Mouse (Mus musculus): ENCODE measurements around the gene Wfdc8.
"Not testable (repeated sequence)": the region's sequence is repeated elsewhere in the genome, so short reads cannot be mapped to it uniquely, and the experiment has no call there.

The Wfdc8 gene

GRCm38 (mm10) chr2:164613471-164613870 is at the start of gene Wfdc8, which contains the start of gene Wfdc6b:
Gene Wfdc8, minus strand, starts transcription at chr2:164613626.
Gene Wfdc6b, plus strand, starts transcription at chr2:164613522.
- DNase-seq (ENCODE audit: low spot score) = not testable (repeated sequence)

DNA sequence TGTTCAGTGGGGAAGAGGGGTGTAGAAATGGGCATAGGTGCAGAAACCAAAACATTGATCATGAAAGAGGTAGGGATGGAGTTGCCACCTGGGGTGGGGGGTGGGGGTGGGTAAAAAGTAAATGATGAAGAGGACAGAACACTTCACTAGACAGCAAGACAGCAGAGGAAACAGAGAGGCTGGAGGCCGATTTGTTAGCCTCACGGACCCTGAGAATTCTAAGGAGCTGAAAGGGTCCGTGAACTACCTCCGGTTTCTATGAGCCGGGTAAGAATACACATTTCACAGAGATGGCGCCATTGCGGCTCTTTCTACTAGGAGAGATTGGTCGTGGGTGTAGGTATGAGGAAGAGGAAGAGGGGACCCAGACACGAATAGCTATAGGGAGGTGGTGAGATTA is 43.1 kb upstream of the Wfdc8 start, which contains the start of gene Wfdc9:
Gene Wfdc9, minus strand, starts transcription at position 101 of the 400 bp plus-strand sequence.
- no peak for DNase-seq (ENCODE audit: low spot score)

GRCm38 (mm10) chr2:164655858-164656257 is 42.4 kb upstream of the Wfdc8 start, which contains the start of gene Wfdc10:
Gene Wfdc10, plus strand, starts transcription at chr2:164656046.
- DNase-seq (ENCODE audit: low spot score) = peak; percentile 21

DNA sequence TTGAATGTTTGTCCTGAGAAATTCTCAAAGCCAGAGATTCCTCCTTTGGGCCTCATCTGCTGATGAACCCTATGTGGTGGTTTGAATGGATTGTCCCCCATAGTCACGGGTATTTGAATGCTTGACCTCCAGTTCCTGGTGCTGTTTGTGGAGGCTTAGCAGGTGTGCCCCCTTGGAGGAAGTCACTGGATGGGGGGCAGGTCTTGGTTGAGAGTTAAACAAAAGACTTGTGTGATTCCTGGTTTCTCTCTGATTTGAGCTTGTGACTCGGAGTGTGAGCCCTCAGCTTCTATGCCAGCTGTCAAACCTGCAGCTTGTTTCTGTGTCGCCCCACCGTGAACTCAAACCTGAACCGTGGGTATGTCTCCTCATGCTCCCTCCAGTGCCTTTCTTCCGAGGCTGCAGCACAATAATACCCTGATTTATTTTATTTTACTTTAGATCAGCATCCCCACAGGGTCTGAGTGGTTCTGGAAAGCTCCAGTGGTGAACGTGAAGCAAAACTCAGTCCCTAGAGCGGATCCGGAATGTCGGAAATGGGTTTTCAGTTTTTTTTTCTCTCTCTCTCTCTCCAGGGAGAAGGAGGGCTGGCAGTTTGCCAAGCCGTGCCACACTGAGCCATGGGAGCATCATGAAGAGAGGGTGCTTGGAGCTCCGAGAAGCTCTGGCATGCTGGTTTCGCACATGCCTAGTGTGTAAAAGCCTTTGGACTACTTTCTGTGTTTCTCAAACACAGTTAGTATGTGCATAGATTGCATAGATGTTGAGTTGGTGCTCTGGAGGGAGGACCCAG is 28.7 kb upstream of the Wfdc8 start:
- DNase-seq (ENCODE audit: low spot score) = peak; percentile 14

DNA sequence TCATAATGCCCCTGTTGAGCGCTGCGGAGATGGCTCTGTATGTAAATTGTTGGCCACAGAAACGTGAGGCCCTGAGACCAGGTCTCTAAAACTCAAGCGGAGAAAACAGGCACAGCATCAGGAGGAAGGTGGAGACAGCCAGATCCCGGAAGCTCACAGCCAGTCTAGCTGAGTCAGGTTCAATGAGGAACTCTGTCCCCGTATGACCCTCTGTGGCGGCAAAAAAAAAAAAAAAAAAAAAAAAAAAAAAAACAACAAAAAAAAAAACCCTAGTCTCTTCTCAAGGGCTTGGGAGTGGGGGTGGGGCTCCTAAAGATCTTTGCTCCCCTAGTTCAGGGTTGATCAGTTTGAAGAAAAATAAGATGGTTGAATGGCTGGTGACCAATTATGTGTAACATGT is 27.7 kb upstream of the Wfdc8 start:
- DNase-seq (ENCODE audit: low spot score) = no peak

DNA sequence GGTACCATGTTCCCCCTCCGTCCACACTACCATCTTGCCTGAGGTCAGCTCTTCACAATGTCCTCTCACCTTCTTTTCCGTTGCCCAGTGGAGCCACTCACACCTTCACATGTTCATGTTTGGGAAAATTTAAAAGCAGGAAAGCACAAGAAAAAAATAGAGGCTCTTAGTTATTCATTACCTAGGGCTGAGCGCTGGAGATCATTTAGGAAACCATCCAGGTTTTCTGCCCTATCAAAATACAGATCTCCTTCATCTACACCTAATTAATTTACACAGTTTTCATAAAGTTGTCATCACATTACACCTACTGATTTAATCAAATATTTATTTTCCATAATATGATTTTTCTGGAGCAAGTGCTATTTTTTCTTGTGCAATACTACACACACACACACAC is 25.3 kb upstream of the Wfdc8 start, which contains the start of gene Wfdc16:
Gene Wfdc16, minus strand, starts transcription at position 101 of the 400 bp plus-strand sequence.
- no peak for DNase-seq (ENCODE audit: low spot score)

DNA sequence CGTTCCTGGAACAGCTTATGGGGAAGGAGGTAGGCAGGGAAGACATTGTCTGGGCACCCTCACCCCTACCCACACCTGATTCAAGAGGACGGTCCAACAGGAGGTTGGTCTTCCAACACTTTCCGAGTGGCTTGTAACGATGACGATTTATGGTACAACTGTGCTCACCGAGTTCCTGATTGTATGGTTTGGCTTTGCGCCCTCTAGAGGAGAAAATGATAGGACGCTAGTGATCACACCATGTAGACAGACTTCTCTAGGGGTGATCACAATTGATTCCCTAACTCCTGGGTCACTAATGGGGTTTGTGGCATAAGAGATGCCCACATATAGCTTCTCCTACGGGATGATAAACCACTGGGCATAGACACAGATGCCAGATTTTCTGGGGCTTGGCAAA is 21.8 kb upstream of the Wfdc8 start:
- DNase-seq (ENCODE audit: low spot score) = no peak

GRCm38 (mm10) chr2:164621775-164622174 is 8.3 kb upstream of the Wfdc8 start:
- DNase-seq (ENCODE audit: low spot score) = no peak

- DNase-seq (ENCODE audit: low spot score) = no peak
Measured at GRCm38 (mm10) chr2:164619050-164619449, 5.6 kb upstream of the Wfdc8 start.

DNA sequence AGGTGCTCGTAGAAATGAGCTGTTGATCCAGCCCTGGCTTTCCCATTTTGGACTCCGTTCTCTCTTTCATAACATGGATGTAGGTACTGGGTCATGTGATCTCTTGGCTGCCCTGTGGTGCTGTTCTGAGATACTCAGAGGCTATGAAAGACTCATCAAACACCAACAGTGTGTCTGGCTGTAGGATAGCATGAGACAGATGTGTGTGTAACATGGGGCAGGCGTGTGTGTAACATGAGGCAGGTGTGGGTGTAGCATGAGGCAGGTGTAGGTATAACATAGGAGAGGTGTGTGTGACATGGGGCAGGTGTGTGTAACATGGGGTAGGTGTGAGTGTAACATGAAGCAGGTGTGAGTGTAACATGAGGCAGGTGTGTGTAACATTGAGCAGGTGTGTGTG is 2.0 kb upstream of the Wfdc8 start:
- DNase-seq (ENCODE audit: low spot score) = no peak

GRCm38 (mm10) chr2:164608781-164609180 is 4.6 kb downstream of the Wfdc8 start:
- no peak for DNase-seq (ENCODE audit: low spot score)

DNA sequence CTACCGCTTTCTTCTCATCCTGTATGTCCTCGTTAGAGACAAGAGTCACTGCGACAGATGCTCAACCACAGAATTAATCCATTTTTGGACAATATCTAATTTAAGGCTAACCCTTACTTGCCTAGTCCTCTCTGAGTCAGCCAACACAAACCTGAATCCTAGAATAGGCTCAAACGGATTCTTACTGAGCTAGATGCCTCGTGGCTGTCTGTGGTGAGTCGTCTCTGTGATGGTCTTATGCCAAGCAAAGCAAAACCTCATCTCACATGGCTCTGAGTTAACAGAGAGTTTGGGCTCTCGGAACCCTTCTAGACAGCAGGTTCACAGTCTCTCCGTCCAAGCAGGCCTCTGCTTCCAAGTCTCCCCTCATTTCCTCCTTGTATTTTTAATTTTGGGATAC is 9.0 kb downstream of the Wfdc8 start:
- no peak for DNase-seq (ENCODE audit: low spot score)

DNA sequence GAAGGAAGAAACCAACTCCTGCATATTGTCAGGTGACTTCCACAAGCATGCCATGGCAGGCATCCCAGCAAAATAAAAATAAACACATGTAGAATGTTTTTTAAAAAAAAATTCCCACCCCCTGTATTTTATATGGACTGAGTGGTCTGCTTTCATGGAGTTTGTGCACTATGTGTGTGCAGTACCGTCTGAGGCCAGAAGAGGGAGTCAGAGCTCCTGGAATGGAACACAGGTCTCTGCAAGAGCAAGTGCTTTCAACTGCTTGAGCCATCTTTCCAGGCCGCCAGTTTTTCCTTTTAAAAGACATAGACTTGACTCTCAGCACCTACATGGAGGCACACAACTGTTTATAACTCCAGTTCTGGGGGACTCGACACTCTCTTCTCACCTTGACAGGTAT is 9.9 kb downstream of the Wfdc8 start:
- no peak for DNase-seq (ENCODE audit: low spot score)

DNA sequence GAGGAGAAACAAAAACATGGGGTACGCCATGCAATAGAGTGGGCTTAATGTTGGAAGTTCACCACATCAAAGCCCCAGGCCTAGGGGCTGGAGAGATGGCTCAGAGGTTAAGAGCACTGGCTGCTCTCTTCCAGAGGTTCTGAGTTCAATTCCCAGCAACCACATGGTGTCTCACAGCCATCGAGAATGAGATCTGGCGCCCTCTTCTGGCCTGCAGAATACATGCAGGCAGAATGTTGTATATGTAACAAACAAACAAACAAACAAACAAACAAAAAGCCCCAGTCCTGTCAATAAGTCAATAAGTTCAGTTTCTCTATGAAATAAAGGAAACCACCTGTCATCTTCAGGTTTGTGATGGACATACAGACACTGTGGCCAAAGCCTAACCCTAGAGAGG is 13.2 kb downstream of the Wfdc8 start:
- DNase-seq (ENCODE audit: low spot score) = no peak

DNA sequence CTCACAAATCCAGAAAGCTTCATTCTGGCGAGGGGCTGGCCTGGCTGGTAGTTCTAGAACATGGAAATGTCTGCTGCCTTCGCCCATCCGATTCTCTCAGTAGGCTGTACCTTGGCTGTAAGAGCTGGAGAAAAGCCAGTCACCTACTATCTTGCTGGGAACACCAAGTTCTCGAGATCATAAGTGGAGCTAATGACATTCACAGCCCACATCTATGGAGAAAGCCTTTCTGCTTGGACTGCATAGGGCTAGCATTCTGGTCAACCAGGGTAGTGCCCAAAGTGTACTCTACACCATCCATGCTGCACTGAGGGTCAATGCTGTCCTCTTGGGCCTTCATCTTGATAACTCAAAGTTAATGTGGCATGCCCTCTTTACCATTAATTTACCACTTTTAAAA is 19.9 kb downstream of the Wfdc8 start, which contains the start of gene Eppin:
Gene Eppin, minus strand, starts transcription at position 101 of the 400 bp plus-strand sequence.
- DNase-seq (ENCODE audit: low spot score) = no peak

DNA sequence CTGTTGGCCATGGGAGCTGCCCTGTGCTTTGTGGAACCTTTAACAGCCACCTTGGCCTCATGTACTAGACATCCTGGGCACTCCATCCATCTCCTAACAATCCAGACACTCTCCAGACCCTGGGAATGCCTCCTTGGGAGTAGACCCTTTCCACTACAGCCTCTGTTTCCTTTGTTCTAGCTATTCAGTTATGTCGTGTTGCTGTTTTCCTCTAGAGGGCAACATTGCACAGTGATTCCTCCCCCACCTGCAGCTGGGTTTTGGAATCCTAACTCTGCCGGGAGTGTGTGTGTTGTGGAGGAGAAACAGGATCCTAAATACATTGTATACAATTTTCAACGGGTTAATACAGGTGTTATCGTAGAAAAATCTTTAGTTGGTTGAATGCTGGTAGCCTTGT is 21.4 kb downstream of the Wfdc8 start:
- DNase-seq (ENCODE audit: low spot score) = peak; percentile 22

DNA sequence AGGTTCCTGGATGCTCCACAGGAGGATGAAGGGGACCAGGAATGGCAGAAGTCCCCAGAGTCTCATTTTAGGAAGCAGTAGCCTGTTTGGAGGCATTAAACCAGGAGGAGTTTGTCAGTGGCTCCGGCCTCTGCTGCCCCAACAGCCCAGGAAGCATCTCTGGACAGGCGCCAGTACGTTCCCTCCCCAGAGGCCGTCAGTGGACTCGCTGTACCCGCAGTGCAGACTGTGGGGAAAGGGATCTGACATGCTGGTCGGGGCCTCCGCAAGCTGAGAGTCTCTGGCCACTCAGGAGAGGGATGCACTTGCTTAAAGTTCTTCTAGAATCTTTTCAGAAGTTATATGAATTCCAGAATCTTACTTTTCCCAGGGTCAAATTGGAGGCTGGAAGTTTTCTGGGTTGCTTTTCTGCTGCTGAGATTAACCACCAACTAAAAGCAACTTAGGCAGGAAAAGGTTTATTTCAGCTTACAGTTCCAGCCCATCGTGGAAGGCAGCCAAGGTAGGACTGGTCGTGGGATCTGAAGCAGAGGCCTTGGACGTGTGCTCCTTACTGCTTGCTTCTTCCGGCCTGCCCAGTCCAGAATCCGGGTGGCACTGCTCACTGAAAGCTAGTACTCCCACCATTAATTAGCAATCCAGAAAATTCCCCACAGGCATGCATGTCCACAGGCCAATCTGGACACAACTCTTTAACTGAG is 28.3 kb downstream of the Wfdc8 start, which contains the start of gene Wfdc6a:
Gene Wfdc6a, minus strand, starts transcription at position 423 of the 701 bp plus-strand sequence.
- not testable (repeated sequence) for DNase-seq (ENCODE audit: low spot score)

DNA sequence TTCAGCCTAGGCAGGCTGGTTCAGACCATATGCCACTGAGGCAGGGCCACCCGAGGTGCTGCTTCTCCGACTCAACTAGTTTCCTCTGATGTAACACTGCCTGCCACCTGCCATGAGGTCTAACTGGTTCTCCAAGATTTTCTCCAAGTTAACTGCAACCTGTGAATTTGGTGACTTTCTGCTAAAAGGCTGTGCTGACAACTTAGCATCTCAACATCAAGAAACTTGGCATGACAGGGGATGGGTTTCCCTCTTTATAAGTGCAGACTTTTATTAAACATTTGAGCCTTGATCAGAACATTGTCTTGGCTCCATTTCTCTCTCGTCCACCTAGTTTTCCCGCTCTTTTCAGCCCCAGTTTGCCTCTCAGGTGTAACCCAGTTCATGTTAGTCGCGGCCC is 40.1 kb downstream of the Wfdc8 start, which contains the start of gene Spint3:
Gene Spint3, minus strand, starts transcription at position 101 of the 400 bp plus-strand sequence.
- DNase-seq (ENCODE audit: low spot score) = not testable (repeated sequence)

- DNase-seq (ENCODE audit: low spot score) = no peak
Measured at GRCm38 (mm10) chr2:164567460-164567859, 46.0 kb downstream of the Wfdc8 start.

DNA sequence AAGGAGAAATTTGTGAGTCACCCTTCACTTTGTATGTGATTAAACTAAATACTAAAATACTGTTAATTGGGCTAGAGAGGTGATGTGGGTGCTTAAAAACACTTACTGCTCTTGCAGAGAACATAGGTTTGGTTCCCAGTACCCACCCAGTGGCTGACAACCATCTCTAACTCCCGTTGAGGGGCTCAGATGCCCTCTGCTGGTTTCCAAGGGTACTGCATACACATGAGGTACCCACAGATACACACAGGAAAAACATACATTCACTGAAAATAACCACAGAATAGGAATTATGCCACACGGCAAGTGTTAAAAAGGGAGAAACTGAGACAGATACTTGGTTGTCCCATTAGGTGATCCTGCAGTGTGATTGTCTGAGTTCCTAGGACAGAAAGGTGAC is 46.4 kb downstream of the Wfdc8 start:
- DNase-seq (ENCODE audit: low spot score) = no peak

- no peak for DNase-seq (ENCODE audit: low spot score)
Measured at GRCm38 (mm10) chr2:164564346-164564745, 49.1 kb downstream of the Wfdc8 start.

- DNase-seq (ENCODE audit: low spot score) = peak; percentile 23
Measured at GRCm38 (mm10) chr2:164563339-164564038, 49.9 kb downstream of the Wfdc8 start.
